Mouse (Mus musculus): ENCODE measurements at regions not wholly inside any gene's neighbourhood (a gene's known extent, or its start where the extent isn't known, plus 50 kb on each side); places are given as distances from the start of the nearest gene placed in this dataset.

GRCm38 (mm10) chr6:52105031-52105593 is 53.0 kb downstream of the Hoxa1 start:
- H3K36me3 ChIP-seq (ENCODE audit: control insufficient read depth, insufficient read depth, low read length), result no peaks in the 10 kb centered on the region
- H3K27me3 ChIP-seq (ENCODE audit: control insufficient read depth, insufficient read depth, low read length), result no peaks in the 10 kb centered on the region
- H3K4me2 ChIP-seq (replicated peaks; ENCODE audit: low read depth, low read length), result no peak overlapping the region
- H3K27ac ChIP-seq (ENCODE audit: low read depth, low read length), result no peak overlapping the region
- no peak overlapping the region for H3K4me3 ChIP-seq (ENCODE audit: low read length)
- H3K9me3 ChIP-seq (ENCODE audit: control insufficient read depth, low read length), result no peaks in the 10 kb centered on the region
- no peak for ATAC-seq (ENCODE audit: low FRiP score, low TSS enrichment)
- H3K9ac ChIP-seq (ENCODE audit: low read depth, low read length), result no peak overlapping the region
- WGBS, result 38% methylated on average over 13 of the region's 13 CpGs
- peaks cover 6% of the 10 kb centered on the region; the same call in 1 of the 2 replicates for H3K4me1 ChIP-seq (ENCODE audit: control insufficient read depth, insufficient read depth, low read length)

GRCm38 (mm10) chr6:52104141-52104540 is 54.0 kb downstream of the Hoxa1 start:
- 92% methylated on average over 11 of the region's 11 CpGs for WGBS
- Histone ChIP-seq H3K36me3 (ENCODE audit: control insufficient read depth, insufficient read depth, low read length) (no peaks in the 10 kb centered on the region), H3K4me3 (ENCODE audit: low read length) (no peak overlapping the region), H3K9ac (ENCODE audit: low read depth, low read length) (no peak overlapping the region), H3K4me1 (ENCODE audit: control insufficient read depth, insufficient read depth, low read length) (peaks cover 6% of the 10 kb centered on the region; the same call in 1 of the 2 replicates), H3K27ac (ENCODE audit: low read depth, low read length) (no peak overlapping the region), H3K4me2 (replicated peaks; ENCODE audit: low read depth, low read length) (no peak overlapping the region), H3K27me3 (ENCODE audit: control insufficient read depth, insufficient read depth, low read length) (no peaks in the 10 kb centered on the region), H3K9me3 (ENCODE audit: control insufficient read depth, low read length) (no peaks in the 10 kb centered on the region)
- ATAC-seq (ENCODE audit: low FRiP score, low TSS enrichment), result no peak

- Histone ChIP-seq H3K9me3 (ENCODE audit: control insufficient read depth, low read length) (no peaks in the 10 kb centered on the region), H3K9ac (ENCODE audit: low read depth, low read length) (no peak overlapping the region), H3K27ac (ENCODE audit: low read depth, low read length) (no peak overlapping the region), H3K4me1 (ENCODE audit: control insufficient read depth, insufficient read depth, low read length) (peaks cover 6% of the 10 kb centered on the region; the same call in 1 of the 2 replicates), H3K4me2 (replicated peaks; ENCODE audit: low read depth, low read length) (no peak overlapping the region), H3K27me3 (ENCODE audit: control insufficient read depth, insufficient read depth, low read length) (no peaks in the 10 kb centered on the region), H3K4me3 (ENCODE audit: low read length) (no peak overlapping the region), H3K36me3 (ENCODE audit: control insufficient read depth, insufficient read depth, low read length) (no peaks in the 10 kb centered on the region)
- 48% methylated on average over 7 of the region's 7 CpGs for WGBS
- peak; percentile 86 for ATAC-seq (ENCODE audit: low FRiP score, low TSS enrichment)
Observed at GRCm38 (mm10) chr6:52103661-52104060, 54.5 kb downstream of the Hoxa1 start.

DNA sequence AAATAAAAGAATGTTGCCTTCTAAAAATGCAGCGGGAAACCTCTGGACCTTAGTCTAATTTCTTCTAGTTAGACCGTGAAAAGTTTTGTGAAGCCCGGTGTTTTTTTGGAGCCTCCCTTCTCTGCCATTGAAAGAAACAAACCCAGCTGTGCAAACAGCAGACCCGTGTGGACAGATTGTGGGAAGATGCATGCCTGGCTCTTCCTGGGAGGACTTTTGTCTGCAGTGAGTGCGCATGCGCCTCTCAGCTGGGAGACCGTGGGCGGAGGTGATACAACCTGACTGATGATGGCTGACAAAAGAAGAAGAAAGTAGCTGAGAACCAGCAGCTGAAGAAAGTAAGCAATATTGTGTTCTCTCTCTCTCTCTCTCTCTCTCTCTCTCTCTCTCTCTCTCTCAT is 55.4 kb downstream of the Hoxa1 start:
- no peak for ATAC-seq (ENCODE audit: low FRiP score, low TSS enrichment)
- no peaks in the 10 kb centered on the region for H3K27me3 ChIP-seq (ENCODE audit: control insufficient read depth, insufficient read depth, low read length)
- H3K27ac ChIP-seq (ENCODE audit: low read depth, low read length), result no peak overlapping the region
- no peak overlapping the region for H3K9ac ChIP-seq (ENCODE audit: low read depth, low read length)
- H3K4me1 ChIP-seq (ENCODE audit: control insufficient read depth, insufficient read depth, low read length), result peaks cover 6% of the 10 kb centered on the region; the same call in 1 of the 2 replicates
- no peak overlapping the region for H3K4me3 ChIP-seq (ENCODE audit: low read length)
- no peaks in the 10 kb centered on the region for H3K9me3 ChIP-seq (ENCODE audit: control insufficient read depth, low read length)
- no peak overlapping the region for H3K4me2 ChIP-seq (replicated peaks; ENCODE audit: low read depth, low read length)
- no peaks in the 10 kb centered on the region for H3K36me3 ChIP-seq (ENCODE audit: control insufficient read depth, insufficient read depth, low read length)
- WGBS, result 34% methylated on average over 8 of the region's 8 CpGs

GRCm38 (mm10) chr6:52102179-52102578 is 55.9 kb downstream of the Hoxa1 start:
- Histone ChIP-seq H3K4me1 (ENCODE audit: control insufficient read depth, insufficient read depth, low read length) (peaks cover 6% of the 10 kb centered on the region; the same call in 1 of the 2 replicates), H3K27me3 (ENCODE audit: control insufficient read depth, insufficient read depth, low read length) (no peaks in the 10 kb centered on the region), H3K9me3 (ENCODE audit: control insufficient read depth, low read length) (no peaks in the 10 kb centered on the region), H3K36me3 (ENCODE audit: control insufficient read depth, insufficient read depth, low read length) (no peaks in the 10 kb centered on the region), H3K27ac (ENCODE audit: low read depth, low read length) (no peak overlapping the region), H3K4me3 (ENCODE audit: low read length) (no peak overlapping the region), H3K9ac (ENCODE audit: low read depth, low read length) (no peak overlapping the region), H3K4me2 (replicated peaks; ENCODE audit: low read depth, low read length) (no peak overlapping the region)
- ATAC-seq (ENCODE audit: low FRiP score, low TSS enrichment), result no peak
- WGBS, result 58% methylated on average over 8 of the region's 8 CpGs

DNA sequence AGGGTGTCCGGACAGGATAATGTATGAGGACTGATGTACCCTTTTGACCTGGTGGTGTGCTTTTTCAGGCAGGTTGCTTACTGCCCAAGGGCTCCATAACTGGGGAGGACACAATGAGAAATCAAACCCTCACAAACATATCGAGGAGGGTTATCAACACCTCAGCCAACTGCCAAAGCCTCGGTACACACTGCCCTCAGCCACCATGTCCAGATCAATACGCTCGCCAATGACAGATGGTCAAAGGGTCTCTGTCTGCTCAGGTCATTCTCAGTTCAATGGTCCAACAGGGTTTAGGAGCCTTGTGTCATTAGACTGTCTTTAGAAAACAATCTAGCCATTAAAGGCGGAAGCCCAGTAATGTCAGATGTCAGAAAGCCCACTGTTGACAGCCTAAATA is 56.9 kb downstream of the Hoxa1 start:
- H3K9ac ChIP-seq (ENCODE audit: low read depth, low read length), result no peak overlapping the region
- H3K36me3 ChIP-seq (ENCODE audit: control insufficient read depth, insufficient read depth, low read length), result no peaks in the 10 kb centered on the region
- no peaks in the 10 kb centered on the region for H3K9me3 ChIP-seq (ENCODE audit: control insufficient read depth, low read length)
- no peak overlapping the region for H3K4me2 ChIP-seq (replicated peaks; ENCODE audit: low read depth, low read length)
- H3K27me3 ChIP-seq (ENCODE audit: control insufficient read depth, insufficient read depth, low read length), result no peaks in the 10 kb centered on the region
- H3K27ac ChIP-seq (ENCODE audit: low read depth, low read length), result no peak overlapping the region
- H3K4me3 ChIP-seq (ENCODE audit: low read length), result no peak overlapping the region
- H3K4me1 ChIP-seq (ENCODE audit: control insufficient read depth, insufficient read depth, low read length), result peaks cover 6% of the 10 kb centered on the region; the same call in 1 of the 2 replicates
- WGBS, result 45% methylated on average over 6 of the region's 6 CpGs
- ATAC-seq (ENCODE audit: low FRiP score, low TSS enrichment), result no peak

DNA sequence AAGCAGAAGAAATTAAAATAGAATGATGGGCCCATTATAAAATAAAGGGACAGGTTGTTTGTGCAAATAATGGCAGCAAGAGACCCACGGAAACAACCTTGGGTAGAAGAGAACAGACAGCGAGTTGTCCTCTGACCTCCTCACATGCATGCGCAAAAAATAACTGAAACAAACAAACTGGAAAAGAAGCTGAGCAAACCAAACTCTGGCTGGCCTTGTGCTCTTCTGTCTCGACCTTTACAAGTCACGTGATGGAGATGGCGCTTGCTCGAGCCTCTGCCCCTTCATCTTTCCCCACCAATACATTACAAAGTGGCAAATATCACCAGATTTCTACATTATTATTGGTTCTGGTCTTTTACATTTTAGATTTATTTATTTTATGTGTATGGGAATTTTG is 59.3 kb downstream of the Hoxa1 start:
- Histone ChIP-seq H3K4me3 (ENCODE audit: low read length) (no peak overlapping the region), H3K36me3 (ENCODE audit: control insufficient read depth, insufficient read depth, low read length) (no peaks in the 10 kb centered on the region), H3K27ac (ENCODE audit: low read depth, low read length) (no peak overlapping the region), H3K4me1 (ENCODE audit: control insufficient read depth, insufficient read depth, low read length) (0 out of 2 replicates have a peak, but pooled peaks cover 3% of the 10 kb centered on the region), H3K27me3 (ENCODE audit: control insufficient read depth, insufficient read depth, low read length) (no peaks in the 10 kb centered on the region), H3K9me3 (ENCODE audit: control insufficient read depth, low read length) (no peaks in the 10 kb centered on the region), H3K4me2 (replicated peaks; ENCODE audit: low read depth, low read length) (no peak overlapping the region), H3K9ac (ENCODE audit: low read depth, low read length) (no peak overlapping the region)
- ATAC-seq (ENCODE audit: low FRiP score, low TSS enrichment), result no peak
- WGBS, result 91% methylated on average over 7 of the region's 7 CpGs

GRCm38 (mm10) chr6:52095575-52095974 is 62.5 kb downstream of the Hoxa1 start:
- Histone ChIP-seq H3K9me3 (ENCODE audit: control insufficient read depth, low read length) (no peaks in the 10 kb centered on the region), H3K4me3 (ENCODE audit: low read length) (no peak overlapping the region), H3K4me2 (replicated peaks; ENCODE audit: low read depth, low read length) (no peak overlapping the region), H3K27ac (ENCODE audit: low read depth, low read length) (no peak overlapping the region), H3K36me3 (ENCODE audit: control insufficient read depth, insufficient read depth, low read length) (no peaks in the 10 kb centered on the region), H3K9ac (ENCODE audit: low read depth, low read length) (no peak overlapping the region), H3K27me3 (ENCODE audit: control insufficient read depth, insufficient read depth, low read length) (no peaks in the 10 kb centered on the region), H3K4me1 (ENCODE audit: control insufficient read depth, insufficient read depth, low read length) (no peaks in the 10 kb centered on the region)
- WGBS, result 93% methylated on average over 7 of the region's 7 CpGs
- ATAC-seq (ENCODE audit: low FRiP score, low TSS enrichment), result no peak

- Histone ChIP-seq H3K9me3 (ENCODE audit: control insufficient read depth, low read length) (no peaks in the 10 kb centered on the region; the same call in 1 of the 2 replicates), H3K4me3 (ENCODE audit: low read length) (no peak overlapping the region), H3K4me1 (ENCODE audit: control insufficient read depth, insufficient read depth, low read length) (no peaks in the 10 kb centered on the region), H3K27me3 (ENCODE audit: control insufficient read depth, insufficient read depth, low read length) (no peaks in the 10 kb centered on the region), H3K4me2 (replicated peaks; ENCODE audit: low read depth, low read length) (no peak overlapping the region), H3K9ac (ENCODE audit: low read depth, low read length) (no peak overlapping the region), H3K36me3 (ENCODE audit: control insufficient read depth, insufficient read depth, low read length) (no peaks in the 10 kb centered on the region), H3K27ac (ENCODE audit: low read depth, low read length) (no peak overlapping the region)
- 27% methylated on average over 5 of the region's 5 CpGs for WGBS
- ATAC-seq (ENCODE audit: low FRiP score, low TSS enrichment), result no peak
Observed at GRCm38 (mm10) chr6:52091445-52091844, 66.7 kb downstream of the Hoxa1 start.
